Mouse (Mus musculus): ENCODE results near the gene Krt7.
A peak's percentile ranks its signal among the peaks of the same experiment; 100 is the strongest.

Krt7 gene

GRCm38 (mm10) chr15:101378646-101379045 is 32.2 kb upstream of the Krt7 start:
- DNase-seq = no peak

GRCm38 (mm10) chr15:101381758-101382157 is 29.1 kb upstream of the Krt7 start:
- no peak for DNase-seq

- peak; percentile 73 for DNase-seq
These were observed 28.0 kb upstream of the Krt7 start for GRCm38 (mm10) chr15:101382811-101383210.

GRCm38 (mm10) chr15:101384610-101385009 is 26.2 kb upstream of the Krt7 start:
- no peak for DNase-seq

GRCm38 (mm10) chr15:101385064-101385463 is 25.8 kb upstream of the Krt7 start:
- no peak for DNase-seq

GRCm38 (mm10) chr15:101387176-101387575 is 23.7 kb upstream of the Krt7 start:
- no peak for DNase-seq

- DNase-seq = no peak
These were observed 22.8 kb upstream of the Krt7 start for GRCm38 (mm10) chr15:101388034-101388541.

GRCm38 (mm10) chr15:101390203-101390602 is 20.6 kb upstream of the Krt7 start:
- DNase-seq = no peak

GRCm38 (mm10) chr15:101392251-101392650 is 18.6 kb upstream of the Krt7 start:
- no peak for DNase-seq

- no peak for DNase-seq
These were observed 15.9 kb upstream of the Krt7 start for GRCm38 (mm10) chr15:101394908-101395307.

- no peak for DNase-seq
These were observed 14.4 kb upstream of the Krt7 start for GRCm38 (mm10) chr15:101396466-101396865.

GRCm38 (mm10) chr15:101396921-101397320 is 13.9 kb upstream of the Krt7 start:
- no peak for DNase-seq

- no peak for DNase-seq
These were observed 13.2 kb upstream of the Krt7 start for GRCm38 (mm10) chr15:101397683-101398082.

GRCm38 (mm10) chr15:101398269-101398668 is 12.6 kb upstream of the Krt7 start:
- DNase-seq = no peak

GRCm38 (mm10) chr15:101412188-101412587 is 1.3 kb downstream of the Krt7 start:
- DNase-seq = no peak

- no peak for DNase-seq
These were observed 3.2 kb downstream of the Krt7 start for GRCm38 (mm10) chr15:101413916-101414635.

GRCm38 (mm10) chr15:101414807-101415565 is 4.1 kb downstream of the Krt7 start:
- peak; percentile 38 for DNase-seq

- no peak for DNase-seq
These were observed 8.1 kb downstream of the Krt7 start for GRCm38 (mm10) chr15:101418950-101419349.

- DNase-seq = no peak
These were observed 10.1 kb downstream of the Krt7 start for GRCm38 (mm10) chr15:101420903-101421302.

- DNase-seq = no peak
These were observed 14.1 kb downstream of the Krt7 start for GRCm38 (mm10) chr15:101424914-101425313.

- no peak for DNase-seq
These were observed 25.8 kb downstream of the Krt7 start for GRCm38 (mm10) chr15:101436611-101437010.

GRCm38 (mm10) chr15:101438555-101438954 is 27.7 kb downstream of the Krt7 start, which contains the start of gene Krt87:
Gene Krt87, minus strand, starts transcription at chr15:101438804.
- DNase-seq = no peak

- DNase-seq = no peak
These were observed 30.0 kb downstream of the Krt7 start for GRCm38 (mm10) chr15:101440837-101441236.

GRCm38 (mm10) chr15:101446572-101446971 is 35.7 kb downstream of the Krt7 start:
- DNase-seq = no peak

All from cerebellum, adult 9-10 months (tissue).